Mouse (Mus musculus) activated CD4-positive, CD25-positive, alpha-beta regulatory T cell (primary cell): Measurements from ENCODE around the gene Zfp422. TPM values are rescaled to one million over a fixed set of nuclear protein-coding genes. Genes with fewer than 3 reads are reported as not detected.

Experiments used
- polyA plus RNA-seq, 2 experiments: library from polyadenylated mRNA; unstranded; fragments of 100-300 nt; shearing (Covaris generic); gene quantifications; one replicate each; pipeline ENCODE4 v1.2.1; 2017

The Zfp422 gene
- polyA plus RNA-seq: 10 to 100 TPM; 27.9 to 39.6 TPM

DNA sequence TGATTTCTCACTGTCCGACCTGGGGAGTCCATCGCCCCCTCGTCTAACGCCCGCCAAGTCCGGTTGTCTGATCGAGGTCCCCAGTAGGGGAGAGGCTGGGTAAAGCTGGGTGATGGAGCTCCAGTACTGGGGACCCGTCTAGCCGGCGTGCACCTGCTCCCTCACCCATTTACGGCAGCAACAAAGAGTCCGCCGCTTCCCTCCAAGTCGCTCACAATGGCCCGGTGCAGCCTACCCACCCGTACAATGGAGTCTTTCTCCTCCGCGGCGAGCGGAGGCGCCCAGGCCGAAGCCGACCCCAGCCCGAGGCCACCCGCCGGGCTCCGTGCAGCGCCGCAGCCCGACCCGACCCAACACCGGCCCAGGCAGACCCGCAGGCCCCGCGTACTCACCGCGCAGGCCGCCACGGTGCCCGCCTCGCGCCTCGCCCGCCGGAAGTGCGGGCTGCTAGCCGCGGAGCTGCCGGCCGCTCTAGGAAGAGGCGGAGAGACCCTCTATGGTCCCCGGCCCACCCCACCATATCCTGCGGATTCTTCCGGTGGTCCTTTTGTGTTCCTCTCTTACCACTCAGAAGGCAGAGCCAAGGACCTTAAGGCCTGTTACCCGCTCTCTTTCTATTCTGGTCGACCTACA is at the start of gene Zfp422:
Gene Zfp422, minus strand, starts transcription at position 461 of the 633 bp plus-strand sequence.

DNA sequence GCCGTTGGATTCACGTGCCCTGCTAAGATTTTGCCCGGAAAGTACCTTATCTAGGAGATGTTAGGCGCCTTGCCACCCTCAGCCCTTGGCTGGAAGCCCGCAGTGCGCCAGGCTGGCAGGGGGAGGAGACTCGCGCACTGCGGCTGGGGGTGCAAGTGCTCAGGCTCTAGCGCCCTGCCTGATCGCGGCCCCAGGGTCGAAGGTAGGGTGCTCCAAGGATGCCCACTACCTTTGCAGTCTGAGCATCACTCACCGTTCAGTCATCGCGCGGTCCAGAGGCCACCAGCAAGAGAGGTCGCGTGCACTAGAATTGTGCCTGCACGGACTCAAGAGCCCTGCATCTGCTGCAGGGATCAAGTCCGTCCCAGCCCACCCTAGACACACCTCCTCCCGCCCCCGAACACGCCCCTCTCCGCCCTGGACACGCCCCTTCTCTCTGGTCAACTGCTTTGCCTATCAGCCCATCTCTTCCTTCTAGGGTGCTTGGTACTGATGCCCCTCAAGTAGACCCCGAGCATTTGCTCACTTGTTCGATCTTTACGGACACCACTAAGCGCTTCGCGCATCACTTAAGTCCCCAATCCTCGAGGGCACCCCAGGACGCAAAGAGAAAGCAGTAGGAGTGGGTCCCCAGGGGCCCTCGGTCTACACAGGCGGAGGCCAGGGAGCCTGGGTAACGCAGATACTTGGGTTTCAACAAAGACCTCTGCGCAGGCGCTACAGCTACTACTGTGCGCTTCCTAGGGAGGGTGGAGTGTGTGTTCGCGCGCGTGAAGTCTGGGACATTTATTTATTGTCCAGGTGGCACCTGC is 44.9 kb upstream of the Zfp422 start, which contains the start of gene Rassf4:
Gene Rassf4, minus strand, starts transcription at position 482 of the 812 bp plus-strand sequence.

DNA sequence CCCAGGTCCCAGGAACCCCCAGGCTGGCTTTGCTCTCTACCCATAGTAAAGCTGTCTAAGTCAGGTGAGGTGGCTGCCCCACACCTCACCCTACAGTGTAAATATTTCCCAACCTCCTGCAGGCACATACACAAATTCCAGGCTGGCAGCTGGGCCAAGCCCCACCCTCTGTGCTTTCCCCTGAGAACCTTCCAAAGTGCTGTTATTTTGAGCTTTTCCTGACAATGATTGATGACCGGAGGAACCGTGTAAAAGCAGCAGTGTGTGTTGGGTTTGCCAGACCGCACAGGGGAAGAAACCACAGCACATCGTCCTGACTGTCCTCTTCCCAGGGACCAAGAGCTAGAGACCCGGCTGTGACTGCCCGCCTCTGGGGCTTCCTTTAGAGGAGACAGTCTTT is 21.6 kb upstream of the Zfp422 start, which contains the start of gene Depp1:
Gene Depp1, plus strand, starts transcription at position 204 of the 400 bp plus-strand sequence.

DNA sequence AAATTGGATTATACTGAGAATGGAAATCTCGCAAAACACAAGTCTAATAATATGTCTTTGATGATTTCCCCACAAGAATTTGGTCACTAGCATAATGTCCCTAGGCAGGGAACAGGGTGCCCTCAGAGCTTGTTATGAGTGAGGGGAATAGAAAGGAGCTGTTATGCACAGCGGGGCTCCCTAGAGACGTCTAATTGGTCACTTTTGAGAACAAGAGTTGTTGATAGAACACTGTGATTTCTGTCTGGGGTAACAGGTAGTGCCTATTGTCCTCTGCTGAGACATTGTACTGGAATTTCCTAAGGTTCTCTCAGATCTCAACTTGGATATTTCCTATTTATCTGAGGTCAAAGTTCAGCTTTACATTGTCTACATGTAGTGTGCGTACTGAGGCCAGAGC is 44.7 kb downstream of the Zfp422 start, which contains the start of gene Olfr215:
Gene Olfr215, minus strand, starts transcription at position 101 of the 400 bp plus-strand sequence.

Other genes starting within 250 kb of the Zfp422 start
- under 1 TPM in 1 of 2 experiments, not detected in 1; 0.15 TPM for gene Alox5, start 167.8 kb downstream of the Zfp422 start, polyA plus RNA-seq
- not detected for gene Olfr211, start 139.9 kb downstream of the Zfp422 start, polyA plus RNA-seq
- under 1 TPM in 1 of 2 experiments, not detected in 1; 0.12 TPM for gene Olfr212, start 122.5 kb downstream of the Zfp422 start, polyA plus RNA-seq
- not detected for gene Olfr213, start 90.5 kb downstream of the Zfp422 start, polyA plus RNA-seq
- gene Gm5580, start 77.9 kb downstream of the Zfp422 start, polyA plus RNA-seq: under 1 TPM; 0.47 to 0.55 TPM
- not detected for gene Olfr214, start 74.8 kb downstream of the Zfp422 start, polyA plus RNA-seq
- gene Olfr215, start 44.8 kb downstream of the Zfp422 start, polyA plus RNA-seq: under 1 TPM in 1 of 2 experiments, not detected in 1; 0.43 TPM
- not detected for gene Depp1, start 21.6 kb upstream of the Zfp422 start, polyA plus RNA-seq
- gene Rassf4, start 45.0 kb upstream of the Zfp422 start, polyA plus RNA-seq: 1 to 10 TPM; 1.4 to 1.6 TPM
- under 1 TPM; 0.04 to 0.09 TPM for gene Tmem72, start 87.9 kb upstream of the Zfp422 start, polyA plus RNA-seq